Mouse (Mus musculus) embryonic facial prominence, embryonic 11.5 days (tissue): ENCODE data around the gene Crcp. TPM values are rescaled to one million over a fixed set of nuclear protein-coding genes. Genes with fewer than 3 reads are reported as not detected.
A peak's percentile ranks its signal among the peaks of the same experiment; 100 is the strongest.

Experiments
- ATAC-seq: fragments of 200-750 bp; cut with Nextera tagmentation; replicated peaks from 2 replicates; pipeline ENCODE4 v1.8.0; 2017; ENCODE audit warnings: low read depth; ENCODE audit not compliant: insufficient number of reproducible peaks, low FRiP score, low TSS enrichment
- DNase-seq: peaks from one replicate; pipeline ENCODE4 v3.0.0-alpha.2; 2015; ENCODE audit warnings: low spot score
- H3K27ac ChIP-seq: fragments of 300-500 bp; sonication (generic); replicated peaks from 2 replicates; pipeline ENCODE4 v1.5.1; 2014; ENCODE audit warnings: mild to moderate bottlenecking, low read depth, low read length, control low read depth
- H3K27me3 ChIP-seq: fragments of 300-500 bp; sonication (generic); 2 replicates; pipeline ENCODE4 v1.6.1; 2014; ENCODE audit warnings: mild to moderate bottlenecking, low read length, moderate library complexity, mixed read lengths; ENCODE audit not compliant: control insufficient read depth, insufficient read depth
- H3K36me3 ChIP-seq: fragments of 300-500 bp; sonication (generic); replicated peaks from 2 replicates; pipeline ENCODE4 v1.6.1; 2014; ENCODE audit warnings: low read depth, mild to moderate bottlenecking, low read length, moderate library complexity, mixed read lengths; ENCODE audit not compliant: control insufficient read depth, insufficient read depth
- H3K4me1 ChIP-seq: fragments of 300-500 bp; sonication (generic); 2 replicates; pipeline ENCODE4 v1.6.1; 2014; ENCODE audit warnings: low read length, mixed read lengths; ENCODE audit not compliant: control insufficient read depth, insufficient read depth
- H3K4me2 ChIP-seq: fragments of 300-500 bp; sonication (generic); 2 replicates; pipeline ENCODE4 v1.6.1; 2014; ENCODE audit warnings: low read depth, mild to moderate bottlenecking, control low read depth, low read length, moderate library complexity
- H3K4me3 ChIP-seq: fragments of 300-500 bp; sonication (generic); 2 replicates; pipeline ENCODE4 v1.5.1; 2014; ENCODE audit warnings: low read depth, low read length, control low read depth
- H3K9ac ChIP-seq: fragments of 300-500 bp; sonication (generic); replicated peaks from 2 replicates; pipeline ENCODE4 v1.6.1; 2014; ENCODE audit warnings: mild to moderate bottlenecking, control low read depth, low read length
- H3K9me3 ChIP-seq: fragments of 300-500 bp; sonication (generic); replicated peaks from 2 replicates; pipeline ENCODE4 v1.6.1; 2016; ENCODE audit warnings: mild to moderate bottlenecking, low read length, inconsistent platforms, mixed read lengths; ENCODE audit not compliant: control insufficient read depth
- WGBS: fragments of 180-500 bp; shearing (Covaris S2); extraction: QIAGEN DNeasy Blood & Tissue Kit; methylation state at CpG from one replicate; pipeline ENCODE4 v1.1.7; 2014; 5-methylcytosine and 5-hydroxymethylcytosine counted together
- polyA plus RNA-seq: library from polyadenylated mRNA; unstranded; fragments of >200 nt; fragmentation: Nextera tagmentation; extraction: Ambion mirVana; gene quantifications from 2 replicates; pipeline ENCODE4 v1.2.1, GENCODE M21; 2014

The Crcp gene
- polyA plus RNA-seq, 1 experiment from 2014 or later = 30.9 TPM

DNA sequence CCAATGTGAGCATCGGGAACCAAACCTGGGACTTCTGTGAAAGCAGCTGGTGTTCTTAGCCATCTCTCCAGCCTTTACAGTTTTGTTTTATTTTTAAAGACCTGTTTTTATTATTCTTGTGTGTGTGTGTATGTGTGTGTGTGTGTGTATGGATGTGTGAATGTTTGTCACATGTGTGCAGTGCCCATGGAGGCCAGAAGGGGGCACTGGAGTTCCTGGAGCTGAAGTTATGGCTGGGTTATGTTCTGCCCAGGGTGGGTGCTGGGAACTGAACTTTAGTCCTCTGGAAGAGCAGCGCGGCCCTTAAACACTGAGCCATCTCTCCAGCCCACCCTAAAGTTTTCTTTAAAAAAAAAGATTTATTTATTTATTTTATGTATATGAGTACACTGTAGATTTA is 14.0 kb upstream of the Crcp start:
- peaks cover 3% of the 10 kb centered on the region for H3K36me3 ChIP-seq
- H3K9ac ChIP-seq = no peak overlapping the region
- H3K9me3 ChIP-seq = peaks cover 3% of the 10 kb centered on the region; the same call in 1 of the 2 replicates
- no peaks in the 10 kb centered on the region for H3K27me3 ChIP-seq
- 99% methylated on average over 3 of the region's 3 CpGs for WGBS
- ATAC-seq = no peak
- H3K27ac ChIP-seq = no peak overlapping the region
- H3K4me1 ChIP-seq = no peaks in the 10 kb centered on the region
- H3K4me2 ChIP-seq = no peak overlapping the region
- no peak overlapping the region for H3K4me3 ChIP-seq
- no peak for DNase-seq

DNA sequence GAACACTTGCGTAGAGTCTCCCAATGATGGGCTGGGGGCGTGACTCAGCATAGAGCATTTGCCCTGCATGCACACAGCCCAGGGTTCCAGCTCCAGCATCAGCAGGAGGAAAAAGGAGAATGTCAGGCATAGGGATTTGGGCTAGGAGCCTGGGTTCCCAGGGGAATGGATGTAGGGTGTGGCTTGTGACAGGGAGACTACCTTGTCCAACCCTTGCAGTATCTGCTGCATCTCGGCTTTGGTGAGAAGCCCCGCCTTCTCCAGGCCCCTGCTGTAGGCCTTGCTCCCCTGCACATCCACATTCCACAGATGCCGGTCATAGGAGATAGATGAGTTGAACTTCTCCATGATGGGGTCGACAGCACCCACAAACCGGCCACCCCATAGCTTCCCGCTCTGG is 9.6 kb upstream of the Crcp start:
- H3K4me2 ChIP-seq = no peak overlapping the region
- DNase-seq (no peak), ATAC-seq (no peak)
- no peaks in the 10 kb centered on the region for H3K4me1 ChIP-seq
- no peaks in the 10 kb centered on the region for H3K9me3 ChIP-seq
- 79% methylated on average over 8 of the region's 8 CpGs for WGBS
- H3K9ac ChIP-seq = no peak overlapping the region
- H3K27ac ChIP-seq = no peak overlapping the region
- H3K36me3 ChIP-seq = no peaks in the 10 kb centered on the region; the same call in 1 of the 2 replicates
- H3K27me3 ChIP-seq = no peaks in the 10 kb centered on the region
- H3K4me3 ChIP-seq = no peak overlapping the region

GRCm38 (mm10) chr5:130021361-130021966 is 7.6 kb upstream of the Crcp start:
- Histone ChIP-seq H3K4me2 (no peak overlapping the region), H3K9ac (no peak overlapping the region), H3K27ac (no peak overlapping the region), H3K9me3 (no peaks in the 10 kb centered on the region), H3K4me3 (no peak overlapping the region), H3K27me3 (no peaks in the 10 kb centered on the region), H3K4me1 (no peaks in the 10 kb centered on the region), H3K36me3 (no peaks in the 10 kb centered on the region)
- ATAC-seq = no peak
- 61% methylated on average over 5 of the region's 5 CpGs for WGBS
- no peak for DNase-seq

DNA sequence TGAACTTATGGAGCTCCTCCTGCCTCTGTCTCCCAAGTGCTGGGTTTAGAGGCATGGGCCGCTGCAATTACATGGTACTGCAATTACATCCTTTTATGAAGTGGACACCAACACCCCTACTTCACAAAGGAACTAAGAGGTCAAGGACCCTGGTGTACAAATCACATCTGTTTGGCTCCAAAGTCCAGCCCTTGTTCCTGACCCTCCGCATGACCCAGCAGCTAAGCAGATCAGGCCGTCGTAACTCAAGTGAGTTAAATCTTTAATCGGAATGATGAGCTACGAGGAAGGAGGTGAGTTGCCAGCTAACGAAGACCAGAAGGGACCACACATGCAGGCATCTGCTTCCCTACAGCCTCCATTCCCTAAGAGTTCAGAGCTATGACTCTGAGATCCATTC is 6.7 kb upstream of the Crcp start:
- Histone ChIP-seq H3K36me3 (no peaks in the 10 kb centered on the region), H3K9ac (no peak overlapping the region), H3K27me3 (no peaks in the 10 kb centered on the region), H3K4me1 (no peaks in the 10 kb centered on the region), H3K4me2 (no peak overlapping the region), H3K4me3 (no peak overlapping the region), H3K27ac (no peak overlapping the region), H3K9me3 (no peaks in the 10 kb centered on the region)
- no peak for ATAC-seq
- WGBS = 51% methylated on average over 7 of the region's 7 CpGs
- DNase-seq = no peak

DNA sequence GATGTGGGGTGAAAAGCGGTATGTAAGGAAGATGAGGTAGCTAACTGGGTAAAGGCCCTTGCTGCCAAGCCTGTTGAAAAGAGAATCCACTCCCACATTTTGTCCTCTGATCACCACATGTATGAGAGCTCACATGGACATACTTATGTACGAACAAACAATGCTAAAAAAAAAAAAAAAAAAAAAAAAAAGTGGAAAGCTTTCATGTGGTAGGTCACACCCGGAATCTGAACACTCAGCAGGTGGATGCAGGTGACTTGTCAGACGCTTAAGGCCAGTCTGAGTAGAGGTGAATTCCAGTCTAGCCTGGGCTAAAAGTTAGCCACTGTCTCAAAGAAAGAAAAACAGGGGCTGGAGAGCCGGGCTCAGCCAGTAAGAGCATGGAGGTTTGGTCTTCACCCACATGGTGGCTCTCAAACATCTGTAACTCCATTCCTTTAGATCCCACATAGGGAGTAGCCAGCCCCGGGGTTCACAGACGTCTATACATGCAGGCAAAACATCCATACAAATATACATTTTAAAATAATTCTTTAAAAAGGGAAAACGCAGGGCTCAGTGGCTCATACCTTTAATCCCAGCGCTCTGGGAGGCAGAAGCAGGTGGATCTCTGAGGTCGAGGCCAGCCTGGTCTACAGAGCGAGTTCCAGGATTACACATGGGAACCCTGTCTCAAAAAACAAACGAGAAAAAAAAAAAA is 5.9 kb upstream of the Crcp start:
- H3K36me3 ChIP-seq = no peaks in the 10 kb centered on the region
- ATAC-seq = no peak
- no peaks in the 10 kb centered on the region for H3K4me1 ChIP-seq
- no peaks in the 10 kb centered on the region for H3K9me3 ChIP-seq
- peak overlapping the region; percentile 74; the same call in 1 of the 2 replicates for H3K4me2 ChIP-seq
- peak overlapping the region; percentile 52; the same call in 1 of the 2 replicates for H3K4me3 ChIP-seq
- no peaks in the 10 kb centered on the region for H3K27me3 ChIP-seq
- no peak overlapping the region for H3K27ac ChIP-seq
- DNase-seq = no peak
- WGBS = 44% methylated on average over 12 of the region's 12 CpGs
- no peak overlapping the region for H3K9ac ChIP-seq

- WGBS = under 1% methylated on average over 32 of the region's 32 CpGs
- no peaks in the 10 kb centered on the region for H3K4me1 ChIP-seq
- no peak overlapping the region for H3K27ac ChIP-seq
- H3K4me2 ChIP-seq = peak overlapping the region; percentile 74
- peak overlapping the region; percentile 54 for H3K9ac ChIP-seq
- H3K9me3 ChIP-seq = no peaks in the 10 kb centered on the region
- H3K4me3 ChIP-seq = peak overlapping the region; percentile 52
- no peaks in the 10 kb centered on the region for H3K27me3 ChIP-seq
- no peaks in the 10 kb centered on the region for H3K36me3 ChIP-seq
- peak; percentile 87 for ATAC-seq
- peak; percentile 90 for DNase-seq
Measured at GRCm38 (mm10) chr5:130023767-130024539, 5.1 kb upstream of the Crcp start.

- H3K4me1 ChIP-seq = no peaks in the 10 kb centered on the region
- 73% methylated on average over 5 of the region's 5 CpGs for WGBS
- ATAC-seq = no peak
Measured at GRCm38 (mm10) chr5:130027134-130027533, 2.0 kb upstream of the Crcp start.

DNA sequence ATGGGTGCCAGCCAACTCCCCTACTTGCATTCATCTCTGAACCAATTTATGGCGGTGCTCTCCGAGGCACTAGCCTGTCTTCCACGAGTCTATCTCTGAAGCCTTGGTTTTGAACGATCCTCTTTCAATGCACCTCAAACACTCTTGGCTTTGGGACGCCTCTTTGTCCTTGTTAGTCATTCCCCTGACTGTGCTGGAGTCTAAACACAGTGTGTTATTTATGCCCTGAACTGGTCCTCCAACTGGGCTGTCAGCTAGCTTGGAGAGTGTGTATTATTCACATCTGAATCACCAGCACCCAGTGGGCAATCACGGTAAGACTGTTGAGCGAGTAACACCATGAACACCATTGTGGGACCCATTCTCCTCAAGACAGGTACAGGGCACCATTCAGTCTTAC is 1.4 kb upstream of the Crcp start:
- Histone ChIP-seq H3K9ac (no peak overlapping the region), H3K36me3 (no peaks in the 10 kb centered on the region), H3K27ac (no peak overlapping the region), H3K27me3 (no peaks in the 10 kb centered on the region), H3K9me3 (no peaks in the 10 kb centered on the region), H3K4me1 (no peaks in the 10 kb centered on the region), H3K4me3 (no peak overlapping the region), H3K4me2 (no peak overlapping the region)
- 82% methylated on average over 7 of the region's 7 CpGs for WGBS
- DNase-seq = no peak
- ATAC-seq = no peak

More at GRCm38 (mm10) chr5:130027134-130027533, 2.0 kb upstream of the Crcp start:
- Histone ChIP-seq H3K9ac (no peak overlapping the region), H3K4me2 (no peak overlapping the region), H3K4me3 (no peak overlapping the region), H3K27me3 (no peaks in the 10 kb centered on the region), H3K9me3 (no peaks in the 10 kb centered on the region), H3K36me3 (no peaks in the 10 kb centered on the region), H3K27ac (no peak overlapping the region)
- DNase-seq = no peak
